Mouse (Mus musculus) limb, embryonic 15.5 days (tissue): ENCODE measurements around the gene Rgs6. TPM values are rescaled to one million over a fixed set of nuclear protein-coding genes. Genes with fewer than 3 reads are reported as not detected.

Experiments
- ATAC-seq: fragments of 200-750 bp; cut with Nextera tagmentation; 2 replicates; pipeline ENCODE4 v1.8.0; 2017; ENCODE audit warnings: low read depth, moderate TSS enrichment; ENCODE audit not compliant: insufficient number of reproducible peaks, low FRiP score, low TSS enrichment
- H3K27ac ChIP-seq: fragments of 300-500 bp; sonication (generic); 2 replicates; pipeline ENCODE4 v1.5.1; 2015; ENCODE audit warnings: moderate library complexity, mild to moderate bottlenecking, inconsistent platforms
- H3K27me3 ChIP-seq: fragments of 300-500 bp; sonication (generic); 2 replicates; pipeline ENCODE4 v1.6.1; 2015; ENCODE audit warnings: inconsistent platforms
- H3K36me3 ChIP-seq: fragments of 300-500 bp; sonication (generic); 2 replicates; pipeline ENCODE4 v1.6.1; 2015; ENCODE audit warnings: inconsistent platforms
- H3K4me1 ChIP-seq: fragments of 300-500 bp; sonication (generic); 2 replicates; pipeline ENCODE4 v1.6.1; 2015; ENCODE audit warnings: inconsistent platforms
- H3K4me2 ChIP-seq: fragments of 300-500 bp; sonication (generic); 2 replicates; pipeline ENCODE4 v1.6.1; 2015; ENCODE audit warnings: mild to moderate bottlenecking, inconsistent platforms
- H3K4me3 ChIP-seq: fragments of 300-500 bp; sonication (generic); 2 replicates; pipeline ENCODE4 v1.5.1; 2015; ENCODE audit warnings: mild to moderate bottlenecking, inconsistent platforms
- H3K9ac ChIP-seq: fragments of 300-500 bp; sonication (generic); 2 replicates; pipeline ENCODE4 v1.6.1; 2015; ENCODE audit warnings: inconsistent platforms
- H3K9me3 ChIP-seq: fragments of 300-500 bp; sonication (generic); 2 replicates; pipeline ENCODE4 v1.6.1; 2016; ENCODE audit warnings: inconsistent platforms
- WGBS: fragments of 180-500 bp; shearing (Covaris S2); methylation state at CpG from one replicate; pipeline ENCODE4 v1.1.7; 2015; 5-methylcytosine and 5-hydroxymethylcytosine counted together
- polyA plus RNA-seq: library from polyadenylated mRNA; unstranded; fragments of >200 nt; fragmentation: Nextera tagmentation; extraction: Ambion mirVana; gene quantifications from 2 replicates; pipeline ENCODE4 v1.2.1, GENCODE M21; 2015

The Rgs6 gene
- polyA plus RNA-seq, 1 experiment from 2014 or later, result 1.9 TPM

DNA sequence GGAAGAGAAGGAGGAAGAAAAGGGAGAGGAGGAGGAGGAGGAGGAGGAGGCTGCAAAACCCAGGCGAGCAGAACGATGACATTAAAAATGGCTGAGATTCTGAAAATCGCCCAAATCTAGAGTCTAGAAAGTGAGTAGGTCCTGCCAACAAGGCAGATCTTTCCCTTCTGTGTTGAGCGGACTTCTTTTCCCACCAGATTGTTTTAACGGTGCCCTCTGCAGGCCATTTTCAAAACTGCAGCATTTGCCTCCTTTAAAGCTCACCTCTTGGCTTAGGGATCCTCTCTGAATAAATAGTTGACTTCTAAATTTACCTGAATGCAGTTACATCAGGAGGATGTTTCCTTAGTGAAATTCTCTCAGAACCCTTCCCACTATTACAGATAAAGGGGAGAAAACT is 358.4 kb downstream of the Rgs6 start:
- Histone ChIP-seq H3K9ac (no peak overlapping the region), H3K27me3 (peaks cover 12% of the 10 kb centered on the region; the same call in 1 of the 2 replicates), H3K4me3 (no peak overlapping the region), H3K9me3 (no peaks in the 10 kb centered on the region), H3K36me3 (no peaks in the 10 kb centered on the region), H3K27ac (no peak overlapping the region), H3K4me2 (no peak overlapping the region), H3K4me1 (no peaks in the 10 kb centered on the region)
- no peak for ATAC-seq
- WGBS, result 6% methylated on average over 5 of the region's 5 CpGs

DNA sequence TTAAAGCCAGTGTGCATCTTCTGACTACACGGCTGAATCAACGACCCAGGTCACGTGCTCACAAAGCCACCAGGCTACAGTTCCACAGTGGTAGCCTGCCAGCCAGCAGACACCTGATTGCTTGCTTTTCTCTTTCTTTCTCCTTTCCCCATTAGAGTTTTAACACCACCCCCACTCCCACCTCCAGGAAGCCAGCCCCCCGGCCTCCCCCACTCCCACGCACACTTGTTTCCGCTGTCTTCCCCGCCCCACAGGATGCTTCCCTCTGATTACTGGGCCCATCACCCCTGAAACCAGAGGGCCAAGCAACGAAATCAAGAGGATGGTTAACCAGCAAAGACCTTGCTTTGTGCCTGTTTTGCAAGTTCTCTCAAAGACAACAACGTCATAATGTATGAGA is 373.0 kb downstream of the Rgs6 start:
- H3K4me2 ChIP-seq, result no peak overlapping the region
- no peaks in the 10 kb centered on the region for H3K27me3 ChIP-seq
- WGBS, result 87% methylated on average over 9 of the region's 9 CpGs
- H3K9me3 ChIP-seq, result no peaks in the 10 kb centered on the region
- no peak overlapping the region for H3K27ac ChIP-seq
- H3K36me3 ChIP-seq, result no peaks in the 10 kb centered on the region
- no peaks in the 10 kb centered on the region for H3K4me1 ChIP-seq
- ATAC-seq, result no peak
- H3K9ac ChIP-seq, result no peak overlapping the region
- H3K4me3 ChIP-seq, result no peak overlapping the region

GRCm38 (mm10) chr12:82961852-82962251 is 373.8 kb downstream of the Rgs6 start:
- no peaks in the 10 kb centered on the region for H3K27me3 ChIP-seq
- no peak for ATAC-seq
- H3K4me2 ChIP-seq, result no peak overlapping the region
- H3K9me3 ChIP-seq, result no peaks in the 10 kb centered on the region
- no peak overlapping the region for H3K9ac ChIP-seq
- H3K4me3 ChIP-seq, result no peak overlapping the region
- 60% methylated on average over 4 of the region's 4 CpGs for WGBS
- H3K36me3 ChIP-seq, result no peaks in the 10 kb centered on the region
- H3K4me1 ChIP-seq, result no peaks in the 10 kb centered on the region
- H3K27ac ChIP-seq, result no peak overlapping the region

DNA sequence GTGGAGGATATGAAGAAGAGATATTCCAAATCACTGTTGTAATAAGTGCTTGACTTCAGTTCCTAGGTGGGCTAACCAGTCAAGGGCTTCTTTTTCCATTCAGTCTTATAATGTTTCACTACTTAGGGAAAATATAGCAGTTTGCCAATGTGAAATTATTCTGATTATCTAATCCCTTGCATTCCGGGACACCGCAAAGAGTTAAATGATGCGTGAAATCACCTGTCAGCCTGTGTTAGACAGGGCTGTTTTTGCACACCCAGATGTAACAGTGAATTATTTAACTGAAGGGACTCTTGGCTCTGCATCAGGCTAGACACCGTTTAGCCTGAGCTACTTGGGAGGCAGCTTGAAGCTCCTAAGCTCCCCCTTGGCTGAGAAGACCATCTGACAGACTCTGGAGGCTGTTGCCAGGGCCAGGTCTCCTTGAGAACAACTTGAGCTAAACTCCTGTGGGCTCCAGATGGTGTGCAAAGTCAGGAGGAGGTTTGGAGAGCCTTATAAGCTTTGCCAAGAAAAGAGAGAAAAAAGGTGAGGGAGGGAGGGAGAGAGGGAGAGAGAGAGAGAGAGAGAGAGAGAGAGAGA is 382.5 kb downstream of the Rgs6 start:
- ATAC-seq, result no peak
- Histone ChIP-seq H3K4me3 (no peak overlapping the region), H3K27me3 (no peaks in the 10 kb centered on the region), H3K4me1 (no peaks in the 10 kb centered on the region), H3K36me3 (no peaks in the 10 kb centered on the region), H3K9me3 (no peaks in the 10 kb centered on the region), H3K4me2 (no peak overlapping the region), H3K27ac (no peak overlapping the region), H3K9ac (no peak overlapping the region)
- WGBS, result 68% methylated on average over 4 of the region's 4 CpGs

- Histone ChIP-seq H3K4me1 (no peaks in the 10 kb centered on the region), H3K4me2 (no peak overlapping the region), H3K36me3 (no peaks in the 10 kb centered on the region), H3K27ac (no peak overlapping the region), H3K27me3 (no peaks in the 10 kb centered on the region), H3K4me3 (no peak overlapping the region), H3K9me3 (no peaks in the 10 kb centered on the region), H3K9ac (no peak overlapping the region)
- no peak for ATAC-seq
- 28% methylated on average over 1 of the region's 1 CpGs for WGBS
Observed at GRCm38 (mm10) chr12:82971176-82971575, 383.1 kb downstream of the Rgs6 start.

- H3K4me3 ChIP-seq, result no peak overlapping the region
- no peak overlapping the region for H3K9ac ChIP-seq
- no peaks in the 10 kb centered on the region for H3K36me3 ChIP-seq
- no peak overlapping the region for H3K27ac ChIP-seq
- no peaks in the 10 kb centered on the region for H3K9me3 ChIP-seq
- H3K4me1 ChIP-seq, result no peaks in the 10 kb centered on the region
- H3K4me2 ChIP-seq, result no peak overlapping the region
- no peak for ATAC-seq
- H3K27me3 ChIP-seq, result no peaks in the 10 kb centered on the region
Observed at GRCm38 (mm10) chr12:82972661-82973060, 384.6 kb downstream of the Rgs6 start.

- Histone ChIP-seq H3K4me3 (no peak overlapping the region), H3K9me3 (no peaks in the 10 kb centered on the region), H3K27ac (no peak overlapping the region), H3K9ac (no peak overlapping the region), H3K27me3 (no peaks in the 10 kb centered on the region), H3K4me1 (no peaks in the 10 kb centered on the region), H3K36me3 (no peaks in the 10 kb centered on the region), H3K4me2 (no peak overlapping the region)
- ATAC-seq, result no peak
- WGBS, result 94% methylated on average over 3 of the region's 3 CpGs
Observed at GRCm38 (mm10) chr12:82973771-82974170, 385.7 kb downstream of the Rgs6 start.

DNA sequence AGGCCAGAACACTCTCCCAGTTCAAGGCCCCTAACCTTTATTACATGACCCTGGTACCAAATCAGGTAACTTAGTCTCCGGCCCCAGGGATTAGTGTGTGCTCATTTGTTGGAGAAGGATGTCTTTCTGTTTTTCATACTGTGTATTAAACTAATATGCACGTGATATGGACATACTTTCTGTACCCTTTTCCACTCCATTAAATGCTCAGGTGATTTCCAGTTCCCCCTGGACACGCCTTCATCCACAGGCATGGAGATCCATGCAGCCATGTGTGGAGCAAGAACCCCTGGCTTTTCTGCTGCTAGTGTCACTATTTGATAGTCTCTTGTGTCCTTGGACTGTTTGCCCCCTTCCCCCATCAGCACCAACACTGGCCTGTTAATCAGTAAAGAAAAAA is 390.2 kb downstream of the Rgs6 start:
- no peaks in the 10 kb centered on the region for H3K4me1 ChIP-seq
- no peak overlapping the region for H3K27ac ChIP-seq
- H3K4me2 ChIP-seq, result no peak overlapping the region
- H3K9me3 ChIP-seq, result no peaks in the 10 kb centered on the region
- WGBS, result 81% methylated on average over 3 of the region's 3 CpGs
- no peak overlapping the region for H3K9ac ChIP-seq
- H3K27me3 ChIP-seq, result no peaks in the 10 kb centered on the region
- H3K36me3 ChIP-seq, result no peaks in the 10 kb centered on the region
- H3K4me3 ChIP-seq, result no peak overlapping the region
- no peak for ATAC-seq

DNA sequence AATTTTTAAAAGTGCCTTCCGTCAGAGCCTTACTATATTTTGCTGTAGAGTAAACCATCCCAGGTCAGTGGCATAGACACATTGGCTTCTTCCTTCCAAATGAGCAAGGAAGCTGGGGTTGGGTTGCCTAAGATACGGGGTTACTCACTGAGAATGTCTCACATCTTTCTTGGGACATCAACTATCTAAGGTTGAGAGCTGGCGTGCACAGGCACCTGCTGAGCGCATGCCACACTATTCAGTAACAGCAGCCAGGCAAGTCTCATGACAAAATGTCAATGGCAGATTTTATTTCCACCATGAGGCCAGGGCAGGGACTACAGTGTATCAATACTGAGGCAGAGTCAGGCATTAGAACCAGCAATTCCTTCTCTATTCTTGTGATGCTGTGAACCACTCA is 394.6 kb downstream of the Rgs6 start:
- no peaks in the 10 kb centered on the region for H3K4me1 ChIP-seq
- no peaks in the 10 kb centered on the region for H3K36me3 ChIP-seq
- ATAC-seq, result no peak
- no peak overlapping the region for H3K9ac ChIP-seq
- no peak overlapping the region for H3K4me2 ChIP-seq
- no peaks in the 10 kb centered on the region for H3K9me3 ChIP-seq
- 97% methylated on average over 4 of the region's 4 CpGs for WGBS
- H3K27ac ChIP-seq, result no peak overlapping the region
- no peak overlapping the region for H3K4me3 ChIP-seq
- H3K27me3 ChIP-seq, result no peaks in the 10 kb centered on the region

- Histone ChIP-seq H3K36me3 (no peaks in the 10 kb centered on the region), H3K9me3 (no peaks in the 10 kb centered on the region), H3K4me2 (no peak overlapping the region), H3K4me3 (no peak overlapping the region), H3K9ac (no peak overlapping the region), H3K27ac (no peak overlapping the region), H3K27me3 (no peaks in the 10 kb centered on the region), H3K4me1 (no peaks in the 10 kb centered on the region)
- no peak for ATAC-seq
- WGBS, result 46% methylated on average over 8 of the region's 8 CpGs
Observed at GRCm38 (mm10) chr12:82985300-82985699, 397.2 kb downstream of the Rgs6 start.

DNA sequence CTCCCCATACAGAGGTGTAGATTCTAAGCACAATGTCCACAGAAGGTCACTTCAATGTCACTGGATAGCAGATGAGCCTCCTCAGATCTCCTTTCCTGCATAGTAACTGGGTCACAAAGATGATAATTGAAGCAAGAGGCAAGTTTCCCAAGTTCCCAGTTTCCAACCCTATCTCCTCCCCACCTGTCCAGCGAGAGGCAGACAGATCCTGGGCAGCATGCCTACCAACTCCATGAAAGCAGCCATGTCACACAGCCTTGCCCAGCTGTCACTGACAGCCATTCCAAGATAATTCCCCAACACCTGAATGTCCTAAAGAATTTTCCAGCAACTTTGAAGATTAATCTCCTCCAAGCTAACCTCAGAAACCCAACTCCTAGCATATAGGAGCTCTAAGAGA is 399.6 kb downstream of the Rgs6 start:
- H3K4me2 ChIP-seq, result no peak overlapping the region
- no peaks in the 10 kb centered on the region for H3K9me3 ChIP-seq
- 81% methylated on average over 1 of the region's 1 CpGs for WGBS
- no peak overlapping the region for H3K9ac ChIP-seq
- H3K4me1 ChIP-seq, result no peaks in the 10 kb centered on the region
- no peaks in the 10 kb centered on the region for H3K36me3 ChIP-seq
- no peak overlapping the region for H3K27ac ChIP-seq
- no peak for ATAC-seq
- H3K27me3 ChIP-seq, result no peaks in the 10 kb centered on the region
- H3K4me3 ChIP-seq, result no peak overlapping the region

- no peaks in the 10 kb centered on the region for H3K4me1 ChIP-seq
- no peaks in the 10 kb centered on the region for H3K36me3 ChIP-seq
- H3K27ac ChIP-seq, result no peak overlapping the region
- ATAC-seq, result no peak
- H3K9me3 ChIP-seq, result no peaks in the 10 kb centered on the region
- H3K4me3 ChIP-seq, result no peak overlapping the region
- H3K9ac ChIP-seq, result no peak overlapping the region
- H3K4me2 ChIP-seq, result no peak overlapping the region
- H3K27me3 ChIP-seq, result no peaks in the 10 kb centered on the region
- 42% methylated on average over 4 of the region's 4 CpGs for WGBS
Observed at GRCm38 (mm10) chr12:82993905-82994304, 405.8 kb downstream of the Rgs6 start.

DNA sequence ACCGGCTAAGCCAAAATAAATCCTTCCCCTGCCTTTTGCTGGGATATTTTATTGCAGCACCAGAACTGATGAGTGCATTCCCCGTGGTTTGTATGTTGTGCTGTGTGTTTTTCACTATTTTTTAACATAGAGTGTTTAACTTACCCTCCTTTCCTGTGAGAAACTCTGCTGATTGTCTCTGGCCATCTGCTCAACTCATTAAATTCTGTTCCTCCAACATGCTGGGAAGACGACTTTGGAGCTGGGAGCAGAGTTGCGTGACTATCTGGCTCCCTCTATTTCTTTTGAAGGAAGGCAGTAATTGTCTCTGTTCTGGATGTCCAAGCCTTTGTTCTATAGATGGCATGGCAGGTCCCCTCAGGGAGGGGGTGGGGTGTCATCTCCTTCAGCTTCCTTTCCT is 408.7 kb downstream of the Rgs6 start:
- 44% methylated on average over 4 of the region's 4 CpGs for WGBS
- Histone ChIP-seq H3K27ac (no peak overlapping the region), H3K9ac (no peak overlapping the region), H3K4me3 (no peak overlapping the region), H3K4me1 (0 out of 2 replicates have a peak, but pooled peaks cover 10% of the 10 kb centered on the region), H3K9me3 (no peaks in the 10 kb centered on the region), H3K36me3 (no peaks in the 10 kb centered on the region), H3K27me3 (no peaks in the 10 kb centered on the region), H3K4me2 (no peak overlapping the region)
- ATAC-seq, result no peak
